Mouse (Mus musculus): ENCODE data around the gene Zdhhc8. TPM values are rescaled to one million over a fixed set of nuclear protein-coding genes. Genes with fewer than 3 reads are reported as not detected.

Zdhhc8 gene
- polyA plus RNA-seq, 1 experiment from 2014 or later: 13.7 TPM

- no peaks in the 10 kb centered on the region for H3K9me3 ChIP-seq
- H3K27ac ChIP-seq: peak overlapping the region; percentile 98
- peaks cover 49% of the 10 kb centered on the region for H3K4me1 ChIP-seq (replicated peaks)
- H3K27me3 ChIP-seq (ENCODE audit: insufficient read depth, poor library complexity, severe bottlenecking): no peaks in the 10 kb centered on the region
- peaks cover 77% of the 10 kb centered on the region for H3K36me3 ChIP-seq
- DNase-seq (ENCODE audit: low spot score): no peak
- WGBS: 1% methylated on average over 33 of the region's 33 CpGs
- peak overlapping the region; percentile 95 for H3K4me3 ChIP-seq
These were observed 12.8 kb upstream of the Zdhhc8 start for GRCm38 (mm10) chr16:18247521-18248399.

- no peaks in the 10 kb centered on the region for H3K27me3 ChIP-seq (ENCODE audit: insufficient read depth, poor library complexity, severe bottlenecking)
- H3K4me3 ChIP-seq: no peak overlapping the region
- no peaks in the 10 kb centered on the region for H3K9me3 ChIP-seq
- no peak for DNase-seq (ENCODE audit: low spot score)
- H3K36me3 ChIP-seq: peaks cover 94% of the 10 kb centered on the region
- H3K27ac ChIP-seq: no peak overlapping the region
- peaks cover 13% of the 10 kb centered on the region for H3K4me1 ChIP-seq (replicated peaks)
- WGBS: 93% methylated on average over 10 of the region's 10 CpGs
These were observed 6.6 kb upstream of the Zdhhc8 start for GRCm38 (mm10) chr16:18241581-18241980.

GRCm38 (mm10) chr16:18236676-18237501, 2.0 kb upstream of the Zdhhc8 start:
- no peak overlapping the region for H3K4me3 ChIP-seq
- DNase-seq (ENCODE audit: low spot score): no peak
- H3K4me1 ChIP-seq (replicated peaks): peaks cover 31% of the 10 kb centered on the region
- H3K27me3 ChIP-seq (ENCODE audit: insufficient read depth, poor library complexity, severe bottlenecking): no peaks in the 10 kb centered on the region
- H3K36me3 ChIP-seq: peaks cover 51% of the 10 kb centered on the region
- H3K27ac ChIP-seq: no peak overlapping the region
- no peaks in the 10 kb centered on the region for H3K9me3 ChIP-seq
- 77% methylated on average over 7 of the region's 7 CpGs for WGBS

GRCm38 (mm10) chr16:18235389-18236065, 591 bp upstream of the Zdhhc8 start:
- Histone ChIP-seq H3K36me3 (peaks cover 38% of the 10 kb centered on the region), H3K9me3 (no peaks in the 10 kb centered on the region), H3K4me1 (replicated peaks) (peaks cover 31% of the 10 kb centered on the region), H3K4me3 (peak overlapping the region; percentile 88), H3K27me3 (ENCODE audit: insufficient read depth, poor library complexity, severe bottlenecking) (no peaks in the 10 kb centered on the region), H3K27ac (peak overlapping the region; percentile 91)
- DNase-seq (ENCODE audit: low spot score): peak; percentile 72
- 8% methylated on average over 19 of the region's 19 CpGs for WGBS

GRCm38 (mm10) chr16:18233919-18234670, 841 bp downstream of the Zdhhc8 start:
- H3K9me3 ChIP-seq: no peaks in the 10 kb centered on the region
- WGBS: 24% methylated on average over 13 of the region's 13 CpGs
- peaks cover 27% of the 10 kb centered on the region for H3K36me3 ChIP-seq
- peaks cover 38% of the 10 kb centered on the region for H3K4me1 ChIP-seq (replicated peaks)
- DNase-seq (ENCODE audit: low spot score): no peak
- H3K27ac ChIP-seq: peak overlapping the region; percentile 91
- no peaks in the 10 kb centered on the region for H3K27me3 ChIP-seq (ENCODE audit: insufficient read depth, poor library complexity, severe bottlenecking)
- peak overlapping the region; percentile 88 for H3K4me3 ChIP-seq

GRCm38 (mm10) chr16:18233451-18233850, 1.5 kb downstream of the Zdhhc8 start:
- Histone ChIP-seq H3K4me3 (peak overlapping the region; percentile 88), H3K36me3 (peaks cover 27% of the 10 kb centered on the region)
- 54% methylated on average over 1 of the region's 1 CpGs for whole genome bisulfite sequencing

GRCm38 (mm10) chr16:18231451-18231850, 3.5 kb downstream of the Zdhhc8 start:
- no peak overlapping the region for H3K27ac ChIP-seq
- H3K27me3 ChIP-seq (ENCODE audit: insufficient read depth, poor library complexity, severe bottlenecking): no peaks in the 10 kb centered on the region
- 87% methylated on average over 4 of the region's 4 CpGs for WGBS
- DNase-seq (ENCODE audit: low spot score): no peak
- peaks cover 34% of the 10 kb centered on the region for H3K36me3 ChIP-seq
- no peaks in the 10 kb centered on the region for H3K9me3 ChIP-seq
- no peak overlapping the region for H3K4me3 ChIP-seq
- H3K4me1 ChIP-seq (replicated peaks): peaks cover 36% of the 10 kb centered on the region

More at GRCm38 (mm10) chr16:18233451-18233850, 1.5 kb downstream of the Zdhhc8 start:
- Histone ChIP-seq H3K4me1 (replicated peaks) (peaks cover 38% of the 10 kb centered on the region), H3K9me3 (no peaks in the 10 kb centered on the region), H3K27me3 (ENCODE audit: insufficient read depth, poor library complexity, severe bottlenecking) (no peaks in the 10 kb centered on the region), H3K27ac (no peak overlapping the region)
- no peak for DNase-seq (ENCODE audit: low spot score)

GRCm38 (mm10) chr16:18231047-18231446, 3.9 kb downstream of the Zdhhc8 start:
- Histone ChIP-seq H3K36me3 (peaks cover 38% of the 10 kb centered on the region), H3K9me3 (no peaks in the 10 kb centered on the region), H3K27me3 (ENCODE audit: insufficient read depth, poor library complexity, severe bottlenecking) (no peaks in the 10 kb centered on the region), H3K4me3 (no peak overlapping the region), H3K4me1 (replicated peaks) (peaks cover 32% of the 10 kb centered on the region), H3K27ac (no peak overlapping the region)
- 86% methylated on average over 3 of the region's 3 CpGs for WGBS
- no peak for DNase-seq (ENCODE audit: low spot score)

- DNase-seq (ENCODE audit: low spot score): no peak
- H3K4me1 ChIP-seq (replicated peaks): peaks cover 27% of the 10 kb centered on the region
- no peak overlapping the region for H3K27ac ChIP-seq
- peaks cover 42% of the 10 kb centered on the region for H3K36me3 ChIP-seq
- no peak overlapping the region for H3K4me3 ChIP-seq
- no peaks in the 10 kb centered on the region for H3K27me3 ChIP-seq (ENCODE audit: insufficient read depth, poor library complexity, severe bottlenecking)
- WGBS: 92% methylated on average over 6 of the region's 6 CpGs
- H3K9me3 ChIP-seq: no peaks in the 10 kb centered on the region
These were observed 4.3 kb downstream of the Zdhhc8 start for GRCm38 (mm10) chr16:18230617-18231016.

GRCm38 (mm10) chr16:18229622-18230021, 5.3 kb downstream of the Zdhhc8 start:
- H3K27ac ChIP-seq: no peak overlapping the region
- H3K36me3 ChIP-seq: peaks cover 52% of the 10 kb centered on the region
- H3K4me3 ChIP-seq: no peak overlapping the region
- no peaks in the 10 kb centered on the region for H3K9me3 ChIP-seq
- WGBS: 89% methylated on average over 11 of the region's 11 CpGs
- DNase-seq (ENCODE audit: low spot score): no peak
- H3K4me1 ChIP-seq (replicated peaks): peaks cover 24% of the 10 kb centered on the region
- no peaks in the 10 kb centered on the region for H3K27me3 ChIP-seq (ENCODE audit: insufficient read depth, poor library complexity, severe bottlenecking)

GRCm38 (mm10) chr16:18228856-18229255, 6.1 kb downstream of the Zdhhc8 start:
- H3K4me3 ChIP-seq: no peak overlapping the region
- no peaks in the 10 kb centered on the region for H3K9me3 ChIP-seq
- no peak overlapping the region for H3K27ac ChIP-seq
- H3K27me3 ChIP-seq (ENCODE audit: insufficient read depth, poor library complexity, severe bottlenecking): no peaks in the 10 kb centered on the region
- H3K36me3 ChIP-seq: peaks cover 60% of the 10 kb centered on the region
- WGBS: 93% methylated on average over 4 of the region's 4 CpGs
- peaks cover 16% of the 10 kb centered on the region for H3K4me1 ChIP-seq (replicated peaks)
- DNase-seq (ENCODE audit: low spot score): no peak

- peaks cover 7% of the 10 kb centered on the region; the same call in 1 of the 2 replicates for H3K4me1 ChIP-seq (replicated peaks)
- peaks cover 65% of the 10 kb centered on the region for H3K36me3 ChIP-seq
- H3K27ac ChIP-seq: no peak overlapping the region
- no peak for DNase-seq (ENCODE audit: low spot score)
- WGBS: 95% methylated on average over 20 of the region's 20 CpGs
- no peak overlapping the region for H3K4me3 ChIP-seq
- H3K27me3 ChIP-seq (ENCODE audit: insufficient read depth, poor library complexity, severe bottlenecking): no peaks in the 10 kb centered on the region
- no peaks in the 10 kb centered on the region for H3K9me3 ChIP-seq
These were observed 7.0 kb downstream of the Zdhhc8 start for GRCm38 (mm10) chr16:18227897-18228422.
